Mouse (Mus musculus) bone marrow, adult 2 months (tissue): ENCODE data around the gene Ehmt1. TPM values are rescaled to one million over a fixed set of nuclear protein-coding genes. Genes with fewer than 3 reads are reported as not detected.

Experiments used
- H3K27ac ChIP-seq: fragments of 200-500 bp; 2 replicates; pipeline ENCODE4 v1.5.1; 2012; ENCODE audit warnings: low read depth, mild to moderate bottlenecking, control low read depth, inconsistent platforms, low read length; ENCODE audit not compliant: control insufficient read depth, poor library complexity, insufficient read depth
- H3K4me1 ChIP-seq: fragments of 200-500 bp; 2 replicates; pipeline ENCODE4 v1.6.1; 2011; ENCODE audit warnings: low read length; ENCODE audit not compliant: control insufficient read depth, insufficient read depth
- H3K4me3 ChIP-seq: fragments of 200-500 bp; replicated peaks from 2 replicates; pipeline ENCODE3; 2011; ENCODE audit warnings: mild to moderate bottlenecking, low read depth, low read length, control low read depth; ENCODE audit not compliant: control insufficient read depth
- CTCF ChIP-seq: fragments of 200-500 bp; IDR thresholded peaks from 2 replicates; pipeline ENCODE4 v1.5.1; 2011; ENCODE audit warnings: low read length, control low read depth; ENCODE audit not compliant: control insufficient read depth, insufficient read depth
- POLR2A ChIP-seq: fragments of 200-500 bp; IDR thresholded peaks from 2 replicates; pipeline ENCODE4 v1.6.1; 2011; ENCODE audit warnings: low read depth, mild to moderate bottlenecking, control low read depth, low read length, borderline replicate concordance; ENCODE audit not compliant: control insufficient read depth
- WGBS: fragments of 180-500 bp; shearing (Covaris S2); methylation state at CpG from one replicate; pipeline ENCODE4 v1.1.7; 2018; 5-methylcytosine and 5-hydroxymethylcytosine counted together
- polyA plus RNA-seq: library from polyadenylated mRNA; stranded (reverse); fragments of >200 nt; gene quantifications from 2 replicates; pipeline ENCODE4 v1.2.4, GENCODE M21; 2011; ENCODE audit warnings: low replicate concordance; ENCODE audit not compliant: missing spikeins, insufficient read depth, insufficient read length

Ehmt1 gene
- polyA plus RNA-seq, 1 experiment = 31.3 TPM

- 60% methylated on average over 2 of the region's 2 CpGs for WGBS
- TF ChIP-seq POLR2A (no peak), CTCF (0 out of 2 replicates have a peak, but pooled peaks have one; percentile 9)
- H3K4me1 ChIP-seq = no peaks in the 10 kb centered on the region
- no peak overlapping the region for H3K27ac ChIP-seq
- H3K4me3 ChIP-seq = no peak overlapping the region
Measured at GRCm38 (mm10) chr2:24923561-24923960, 4.1 kb upstream of the Ehmt1 start.

- Histone ChIP-seq H3K4me3 (peak overlapping the region; percentile 67), H3K27ac (no peak overlapping the region; the same call in 1 of the 2 replicates), H3K4me1 (no peaks in the 10 kb centered on the region)
- TF ChIP-seq CTCF (no peak), POLR2A (no peak)
- WGBS = 10% methylated on average over 8 of the region's 8 CpGs
Measured at GRCm38 (mm10) chr2:24919839-24920175, 393 bp upstream of the Ehmt1 start.

GRCm38 (mm10) chr2:24914762-24915161 is 4.7 kb downstream of the Ehmt1 start:
- Histone ChIP-seq H3K27ac (no peak overlapping the region), H3K4me1 (peaks cover 2% of the 10 kb centered on the region; the same call in 1 of the 2 replicates), H3K4me3 (no peak overlapping the region)
- no peak for TF ChIP-seq CTCF
- TF ChIP-seq POLR2A = no peak
- WGBS = 90% methylated on average over 3 of the region's 3 CpGs

- Histone ChIP-seq H3K4me1 (peaks cover 2% of the 10 kb centered on the region; the same call in 1 of the 2 replicates), H3K4me3 (no peak overlapping the region), H3K27ac (no peak overlapping the region)
- TF ChIP-seq POLR2A (no peak), CTCF (no peak)
Measured at GRCm38 (mm10) chr2:24912589-24912988, 6.8 kb downstream of the Ehmt1 start.

GRCm38 (mm10) chr2:24912189-24912588 is 7.2 kb downstream of the Ehmt1 start:
- 87% methylated on average over 4 of the region's 4 CpGs for WGBS
- no peak overlapping the region for H3K4me3 ChIP-seq
- TF ChIP-seq POLR2A (no peak), CTCF (no peak)
- H3K4me1 ChIP-seq = peaks cover 2% of the 10 kb centered on the region; the same call in 1 of the 2 replicates
- no peak overlapping the region for H3K27ac ChIP-seq

- 23% methylated on average over 4 of the region's 4 CpGs for WGBS
- TF ChIP-seq CTCF (no peak), POLR2A (no peak)
- Histone ChIP-seq H3K4me3 (no peak overlapping the region), H3K4me1 (peaks cover 2% of the 10 kb centered on the region; the same call in 1 of the 2 replicates), H3K27ac (no peak overlapping the region)
Measured at GRCm38 (mm10) chr2:24910481-24910880, 8.9 kb downstream of the Ehmt1 start.

GRCm38 (mm10) chr2:24905653-24906155 is 13.7 kb downstream of the Ehmt1 start:
- H3K27ac ChIP-seq = no peak overlapping the region
- TF ChIP-seq CTCF (no peak), POLR2A (no peak)
- WGBS = 19% methylated on average over 2 of the region's 2 CpGs

GRCm38 (mm10) chr2:24904823-24905652 is 14.4 kb downstream of the Ehmt1 start:
- Histone ChIP-seq H3K27ac (no peak overlapping the region), H3K4me3 (no peak overlapping the region), H3K4me1 (no peaks in the 10 kb centered on the region)
- 88% methylated on average over 11 of the region's 11 CpGs for WGBS
- no peak for TF ChIP-seq POLR2A

More at GRCm38 (mm10) chr2:24905653-24906155, 13.7 kb downstream of the Ehmt1 start:
- H3K4me3 ChIP-seq = no peak overlapping the region
- H3K4me1 ChIP-seq = peaks cover 2% of the 10 kb centered on the region; the same call in 1 of the 2 replicates
